ENCODE assay signal across 26 mouse cellular contexts in genomic region chr13:51072917-51073843, GRCm38 (mm10). TPM values are rescaled to one million over a fixed set of nuclear protein-coding genes. Genes with fewer than 3 reads are reported as not detected.
DNase-seq lines count a peak whose midpoint lies in the region; ATAC-seq and TF ChIP-seq lines count a peak whose summit lies in the region.
"Had no signal": no experiment of that assay in that cellular context is flagged by ENCODE, and none has a peak within 500 bp of the region (broad histone marks: within the 10 kb centered on the region; RNA-seq: fewer than 3 reads in every experiment).

No protein-coding gene starts in this region.

- H3K4me3 ChIP-seq in liver, adult 2 months (ENCODE audit: insufficient read depth, low read depth, low read length) = no peak overlapping the region
- H3K4me3 ChIP-seq in liver, embryonic 11.5 days (ENCODE audit: low read depth, low read length) = no peak overlapping the region
- no peak overlapping the region for H3K4me3 ChIP-seq in midbrain, embryonic 11.5 days (ENCODE audit: low read depth, low read length)
- H3K4me3 ChIP-seq in midbrain, embryonic 10.5 days = no peak overlapping the region
- H3K4me3 ChIP-seq in stomach, postnatal 0 days (ENCODE audit: low read depth, low read length) = no peak overlapping the region
- H3K4me3 ChIP-seq: embryonic facial prominence, embryonic 12.5 days; erythroblast, embryonic 14.5 days; heart, embryonic 13.5 days; hindbrain, embryonic 15.5 days; intestine, embryonic 15.5 days; left cerebral cortex, adult 2 months; liver, embryonic 13.5 days; megakaryocyte, embryonic 14.5 days had no signal

- H3K27me3 ChIP-seq in liver, adult 2 months (ENCODE audit: control insufficient read depth, insufficient read depth, low read length) = no peaks in the 10 kb centered on the region
- H3K27me3 ChIP-seq in liver, embryonic 11.5 days (replicated peaks; ENCODE audit: control insufficient read depth, insufficient read depth, low read length) = no peaks in the 10 kb centered on the region
- H3K27me3 ChIP-seq in midbrain, embryonic 11.5 days (ENCODE audit: control insufficient read depth, insufficient read depth, low read length) = no peaks in the 10 kb centered on the region
- no peaks in the 10 kb centered on the region for H3K27me3 ChIP-seq in midbrain, embryonic 10.5 days (ENCODE audit: low read depth, poor library complexity, severe bottlenecking)
- H3K27me3 ChIP-seq in stomach, postnatal 0 days (ENCODE audit: control insufficient read depth, insufficient read depth, low read length) = no peaks in the 10 kb centered on the region
- H3K27me3 ChIP-seq: embryonic facial prominence, embryonic 12.5 days; heart, embryonic 13.5 days; hindbrain, embryonic 15.5 days; intestine, embryonic 15.5 days; liver, embryonic 13.5 days; megakaryocyte, embryonic 14.5 days had no signal

- DNase-seq in liver, adult 2 months (ENCODE audit: extremely low read depth, low read depth, low spot score) = peak; percentile 95
- no peak for DNase-seq in liver, embryonic 11.5 days (ENCODE audit: low spot score)
- DNase-seq in midbrain, embryonic 11.5 days (ENCODE audit: low spot score, missing footprints) = no peak
- DNase-seq in midbrain, embryonic 10.5 days (ENCODE audit: low spot score) = no peak
- peak; percentile 15 for DNase-seq in brain, embryonic 14.5 days (ENCODE audit: low read depth)
- peak; percentile 58 for DNase-seq in stomach, postnatal 0 days (ENCODE audit: low spot score)
- DNase-seq in cerebellum, postnatal 4 days (ENCODE audit: low spot score in 2 of 2) = no peak
- no peak for DNase-seq in heart, postnatal 14 days
- DNase-seq: cerebellum, adult 9-10 months; gastrocnemius, postnatal 14 days; heart, adult 18-20 months; heart, postnatal 36 days; kidney, adult 9 months; kidney, postnatal 25 days; left cerebral cortex, postnatal 4 days; liver, embryonic 13.5 days; thymus, adult 2 months had no signal

- H3K79me2 ChIP-seq in liver, adult 2 months (ENCODE audit: control insufficient read depth, insufficient read depth, low read length) = no peaks in the 10 kb centered on the region

- H3K9ac ChIP-seq in liver, adult 2 months (ENCODE audit: low read depth, low read length) = peak overlapping the region; percentile 16; the same call in 1 of the 2 replicates
- H3K9ac ChIP-seq in liver, embryonic 11.5 days (ENCODE audit: low read depth, low read length) = no peak overlapping the region
- H3K9ac ChIP-seq in midbrain, embryonic 11.5 days (ENCODE audit: low read length) = no peak overlapping the region
- H3K9ac ChIP-seq in stomach, postnatal 0 days (ENCODE audit: low read length) = no peak overlapping the region
- H3K9ac ChIP-seq: embryonic facial prominence, embryonic 12.5 days; heart, embryonic 13.5 days; hindbrain, embryonic 15.5 days; intestine, embryonic 15.5 days; liver, embryonic 13.5 days had no signal

- no peak for TF ChIP-seq CTCF in liver, adult 2 months (IDR thresholded peaks at IDR 0.05; ENCODE audit: low read depth, low read length)
- TF ChIP-seq CTCF in brain, embryonic 14.5 days (IDR thresholded peaks at IDR 0.05; ENCODE audit: borderline replicate concordance, extremely low read depth, insufficient read depth, insufficient read length) = no peak
- no peak for TF ChIP-seq CTCF in stomach, postnatal 0 days (IDR thresholded peaks at IDR 0.05; ENCODE audit: low read depth)

- H3K4me2 ChIP-seq in liver, embryonic 11.5 days = no peak overlapping the region
- no peak overlapping the region for H3K4me2 ChIP-seq in midbrain, embryonic 11.5 days
- H3K4me2 ChIP-seq in stomach, postnatal 0 days (replicated peaks; ENCODE audit: low read depth) = no peak overlapping the region
- H3K4me2 ChIP-seq: embryonic facial prominence, embryonic 12.5 days; heart, embryonic 13.5 days; hindbrain, embryonic 15.5 days; intestine, embryonic 15.5 days; liver, embryonic 13.5 days had no signal

- ATAC-seq in liver, embryonic 11.5 days (replicated peaks; ENCODE audit: low FRiP score) = no peak
- ATAC-seq in midbrain, embryonic 11.5 days (ENCODE audit: low FRiP score) = peak; percentile 35; the same call in 1 of the 2 replicates
- ATAC-seq in stomach, postnatal 0 days (ENCODE audit: low FRiP score, low TSS enrichment) = peak; percentile 89
- ATAC-seq: CD4-positive, CD25-positive, alpha-beta regulatory T cell, adult 4 months; forebrain, embryonic 14.5 days; intestine, embryonic 15.5 days had no signal

- WGBS in liver, adult 2 months = 32% methylated on average over 16 of the region's 16 CpGs
- 81% methylated on average over 16 of the region's 16 CpGs for WGBS in liver, embryonic 11.5 days
- 88% methylated on average over 16 of the region's 16 CpGs for WGBS in midbrain, embryonic 11.5 days
- WGBS in midbrain, embryonic 10.5 days = 89% methylated on average over 16 of the region's 16 CpGs
- WGBS in stomach, postnatal 0 days = 57% methylated on average over 16 of the region's 16 CpGs

- intact Hi-C loops in heart, postnatal 14 days (cut with DNase I) = no loop called here

- H3K4me1 ChIP-seq in liver, adult 2 months (ENCODE audit: control insufficient read depth, insufficient read depth, low read length) = peaks cover 19% of the 10 kb centered on the region
- H3K4me1 ChIP-seq in liver, embryonic 11.5 days (replicated peaks; ENCODE audit: control insufficient read depth, insufficient read depth, low read length) = no peaks in the 10 kb centered on the region
- H3K4me1 ChIP-seq in midbrain, embryonic 11.5 days (ENCODE audit: control insufficient read depth, insufficient read depth, low read length) = no peaks in the 10 kb centered on the region
- H3K4me1 ChIP-seq in midbrain, embryonic 10.5 days = no peaks in the 10 kb centered on the region
- no peaks in the 10 kb centered on the region for H3K4me1 ChIP-seq in stomach, postnatal 0 days (replicated peaks; ENCODE audit: control insufficient read depth, insufficient read depth)
- H3K4me1 ChIP-seq: hindbrain, embryonic 15.5 days had no signal

- peak overlapping the region; percentile 85 for H3K27ac ChIP-seq in liver, adult 2 months (replicated peaks; ENCODE audit: insufficient read depth, low read depth, low read length)
- no peak overlapping the region for H3K27ac ChIP-seq in liver, embryonic 11.5 days (ENCODE audit: low read depth, low read length)
- H3K27ac ChIP-seq in midbrain, embryonic 11.5 days (ENCODE audit: low read depth, low read length) = no peak overlapping the region
- H3K27ac ChIP-seq in midbrain, embryonic 10.5 days (replicated peaks) = no peak overlapping the region
- no peak overlapping the region for H3K27ac ChIP-seq in stomach, postnatal 0 days (replicated peaks)
- H3K27ac ChIP-seq: embryonic facial prominence, embryonic 12.5 days; heart, embryonic 13.5 days; hindbrain, embryonic 15.5 days; intestine, embryonic 15.5 days; left cerebral cortex, adult 2 months; liver, embryonic 13.5 days had no signal

- TF ChIP-seq POLR2A in liver, adult 2 months (IDR thresholded peaks at IDR 0.05; ENCODE audit: extremely low read depth, insufficient read depth, low read length) = no peak
- TF ChIP-seq POLR2A in brain, embryonic 14.5 days (IDR thresholded peaks at IDR 0.05; ENCODE audit: borderline replicate concordance, extremely low read depth, insufficient read depth, insufficient read length, poor library complexity, severe bottlenecking) = no peak

- no peak for TF ChIP-seq EP300 in stomach, postnatal 0 days (optimal IDR thresholded peaks at IDR 0.05)

- H3K36me3 ChIP-seq in liver, adult 2 months (ENCODE audit: control insufficient read depth, insufficient read depth, low read length) = no peaks in the 10 kb centered on the region
- H3K36me3 ChIP-seq in liver, embryonic 11.5 days (ENCODE audit: control insufficient read depth, insufficient read depth, low read length) = no peaks in the 10 kb centered on the region
- no peaks in the 10 kb centered on the region for H3K36me3 ChIP-seq in midbrain, embryonic 11.5 days (ENCODE audit: control insufficient read depth, insufficient read depth, low read length)
- H3K36me3 ChIP-seq in midbrain, embryonic 10.5 days = no peaks in the 10 kb centered on the region
- H3K36me3 ChIP-seq in stomach, postnatal 0 days (ENCODE audit: control insufficient read depth, insufficient read depth, low read length) = no peaks in the 10 kb centered on the region
- H3K36me3 ChIP-seq: embryonic facial prominence, embryonic 12.5 days; heart, embryonic 13.5 days; hindbrain, embryonic 15.5 days; intestine, embryonic 15.5 days; liver, embryonic 13.5 days had no signal

- H3K9me3 ChIP-seq in liver, embryonic 11.5 days (ENCODE audit: control insufficient read depth, low read length) = no peaks in the 10 kb centered on the region
- H3K9me3 ChIP-seq in midbrain, embryonic 11.5 days (ENCODE audit: control insufficient read depth, low read length) = no peaks in the 10 kb centered on the region
- no peaks in the 10 kb centered on the region for H3K9me3 ChIP-seq in midbrain, embryonic 10.5 days (replicated peaks)
- no peaks in the 10 kb centered on the region for H3K9me3 ChIP-seq in stomach, postnatal 0 days (ENCODE audit: control insufficient read depth, low read length)
- H3K9me3 ChIP-seq: embryonic facial prominence, embryonic 12.5 days; heart, embryonic 13.5 days; hindbrain, embryonic 15.5 days; intestine, embryonic 15.5 days; liver, embryonic 13.5 days had no signal

RNA-seq across cellular contexts. Expression of gene Spin1, which starts 27.5 kb away (rescaled TPM):
- total RNA-seq in liver, adult 2 months (2014; rRNA removed) = 39.5 and 52.2 TPM in 2 replicates
- 17.1 and 19.5 TPM in 2 replicates for polyA plus RNA-seq in liver, adult 2 months (2012; rRNA removed)
- 39.5 TPM in 2 replicates for polyA plus RNA-seq in liver, embryonic 11.5 days (2014; fragmentation: Nextera tagmentation; extraction: Ambion mirVana)
- polyA plus RNA-seq in midbrain, embryonic 11.5 days (2014; fragmentation: Nextera tagmentation; extraction: Ambion mirVana) = 102 and 103 TPM in 2 replicates
- 73.8 and 84.8 TPM in 2 replicates for polyA plus RNA-seq in midbrain, embryonic 10.5 days (2016; fragmentation: Nextera tagmentation; extraction: Ambion mirVana)
- polyA plus RNA-seq in brain, embryonic 14.5 days (2012; rRNA removed) = 98.7 and 128 TPM in 2 replicates
- polyA plus RNA-seq in stomach, postnatal 0 days (2015; fragmentation: Nextera tagmentation; extraction: Ambion mirVana) = 27.9 and 29.2 TPM in 2 replicates
- 10 to 100 TPM; 37.5 to 41.0 TPM for total RNA-seq in heart, postnatal 14 days (2021)

Comparison
In these comparisons a context has a peak if more than half of its experiments do, and no peak if none do; other contexts are left out.
1. DNase-seq: peak in liver, adult 2 months (single experiment), brain, embryonic 14.5 days (single experiment) and stomach, postnatal 0 days (single experiment); none in liver, embryonic 11.5 days (single experiment), midbrain, embryonic 11.5 days (single experiment), midbrain, embryonic 10.5 days (single experiment), cerebellum, postnatal 4 days (0 of 2) and heart, postnatal 14 days (0 of 2).